Mouse (Mus musculus): ENCODE data around the gene Muc15. TPM values are rescaled to one million over a fixed set of nuclear protein-coding genes. Genes with fewer than 3 reads are reported as not detected.

Muc15 gene
- polyA plus RNA-seq, 1 experiment from 2014 or later, result not detected

- H3K4me1 ChIP-seq (ENCODE audit: control insufficient read depth in 2 of 2, insufficient read depth in 2 of 2, low read length in 2 of 2), result no peaks in the 10 kb centered on the region
- H3K27ac ChIP-seq (replicated peaks in 1 of 2; ENCODE audit: control insufficient read depth in 1 of 2, insufficient read depth in 1 of 2, low read depth in 2 of 2, low read length in 2 of 2), result no peak overlapping the region
- H3K4me2 ChIP-seq (ENCODE audit: low read length), result no peak overlapping the region
- H3K9ac ChIP-seq (ENCODE audit: low read length), result no peak overlapping the region
- ATAC-seq (ENCODE audit: insufficient number of reproducible peaks, insufficient read depth, low FRiP score, low read depth), result no peak
- whole genome bisulfite sequencing, result 87% methylated on average over 1 of the region's 1 CpGs
- H3K27me3 ChIP-seq (ENCODE audit: control insufficient read depth, insufficient read depth, low read length), result no peaks in the 10 kb centered on the region
- H3K9me3 ChIP-seq (ENCODE audit: control insufficient read depth, low read length), result no peaks in the 10 kb centered on the region
- H3K4me3 ChIP-seq (ENCODE audit: control insufficient read depth in 1 of 2, insufficient read depth in 1 of 2, low read depth in 1 of 2, low read length in 2 of 2), result no peak overlapping the region
- H3K36me3 ChIP-seq (ENCODE audit: control insufficient read depth, insufficient read depth, low read length), result no peaks in the 10 kb centered on the region
These were observed 18.6 kb downstream of the Muc15 start for GRCm38 (mm10) chr2:110739781-110740180.

- Histone ChIP-seq H3K4me1 (ENCODE audit: control insufficient read depth in 2 of 2, insufficient read depth in 2 of 2, low read length in 2 of 2) (no peaks in the 10 kb centered on the region), H3K4me2 (ENCODE audit: low read length) (no peak overlapping the region), H3K4me3 (ENCODE audit: control insufficient read depth in 1 of 2, insufficient read depth in 1 of 2, low read depth in 1 of 2, low read length in 2 of 2) (no peak overlapping the region), H3K9ac (ENCODE audit: low read length) (no peak overlapping the region), H3K27ac (replicated peaks in 1 of 2; ENCODE audit: control insufficient read depth in 1 of 2, insufficient read depth in 1 of 2, low read depth in 2 of 2, low read length in 2 of 2) (no peak overlapping the region), H3K36me3 (ENCODE audit: control insufficient read depth, insufficient read depth, low read length) (no peaks in the 10 kb centered on the region), H3K27me3 (ENCODE audit: control insufficient read depth, insufficient read depth, low read length) (no peaks in the 10 kb centered on the region), H3K9me3 (ENCODE audit: control insufficient read depth, low read length) (no peaks in the 10 kb centered on the region)
- no peak for ATAC-seq (ENCODE audit: insufficient number of reproducible peaks, insufficient read depth, low FRiP score, low read depth)
- 70% methylated on average over 1 of the region's 1 CpGs for WGBS
These were observed 19.4 kb downstream of the Muc15 start for GRCm38 (mm10) chr2:110740493-110740892.

DNA sequence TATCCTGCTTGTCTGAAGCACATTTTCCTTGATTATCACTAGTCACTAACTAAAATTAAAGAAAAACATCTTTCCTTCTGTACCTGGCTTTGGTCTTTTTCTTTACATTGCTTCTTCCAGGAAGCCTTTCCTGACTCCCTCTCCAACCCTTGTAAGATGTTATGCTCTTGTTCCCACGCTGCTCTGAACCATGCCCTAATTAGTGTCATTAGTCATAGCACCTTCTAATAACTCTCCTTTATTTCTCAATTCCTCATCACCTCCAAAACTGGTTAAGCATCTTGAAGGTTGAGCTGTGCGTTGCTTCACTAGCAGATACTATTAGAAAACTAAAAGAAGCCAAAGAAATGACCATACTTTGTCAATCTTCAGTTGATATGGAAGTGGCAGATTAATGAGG lies 36.4 kb downstream of the Muc15 start:
- WGBS, result 79% methylated on average over 2 of the region's 2 CpGs
- ATAC-seq (ENCODE audit: insufficient number of reproducible peaks, insufficient read depth, low FRiP score, low read depth), result no peak
- no peak overlapping the region for H3K27ac ChIP-seq (replicated peaks in 1 of 2; ENCODE audit: control insufficient read depth in 1 of 2, insufficient read depth in 1 of 2, low read depth in 2 of 2, low read length in 2 of 2)
- no peak overlapping the region for H3K9ac ChIP-seq (ENCODE audit: low read length)
- H3K36me3 ChIP-seq (ENCODE audit: control insufficient read depth, insufficient read depth, low read length), result no peaks in the 10 kb centered on the region
- H3K4me2 ChIP-seq (ENCODE audit: low read length), result no peak overlapping the region
- no peaks in the 10 kb centered on the region for H3K27me3 ChIP-seq (ENCODE audit: control insufficient read depth, insufficient read depth, low read length)
- H3K4me1 ChIP-seq (ENCODE audit: control insufficient read depth in 2 of 2, insufficient read depth in 2 of 2, low read length in 2 of 2), result no peaks in the 10 kb centered on the region
- H3K4me3 ChIP-seq (ENCODE audit: control insufficient read depth in 1 of 2, insufficient read depth in 1 of 2, low read depth in 1 of 2, low read length in 2 of 2), result no peak overlapping the region
- H3K9me3 ChIP-seq (ENCODE audit: control insufficient read depth, low read length), result no peaks in the 10 kb centered on the region

DNA sequence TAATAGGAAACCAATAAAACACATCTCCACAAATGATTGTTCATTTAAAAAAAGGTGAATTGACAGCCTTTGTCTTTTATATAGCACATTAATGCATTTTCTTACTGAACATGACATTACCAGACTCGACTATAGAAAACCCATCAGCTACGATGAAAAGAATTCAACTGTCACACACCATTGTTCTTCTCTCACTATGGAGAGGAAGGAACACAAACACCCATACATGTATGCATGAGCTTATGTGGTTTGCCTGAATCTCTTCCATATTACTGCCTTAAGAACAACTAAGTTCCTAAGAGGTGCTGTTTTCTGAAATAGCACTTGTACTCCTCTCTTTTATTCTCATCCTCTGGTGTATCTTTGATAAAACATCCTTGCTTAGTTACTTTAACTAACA lies 38.3 kb downstream of the Muc15 start:
- Histone ChIP-seq H3K36me3 (ENCODE audit: control insufficient read depth, insufficient read depth, low read length) (no peaks in the 10 kb centered on the region), H3K27ac (replicated peaks in 1 of 2; ENCODE audit: control insufficient read depth in 1 of 2, insufficient read depth in 1 of 2, low read depth in 2 of 2, low read length in 2 of 2) (no peak overlapping the region), H3K9me3 (ENCODE audit: control insufficient read depth, low read length) (no peaks in the 10 kb centered on the region), H3K4me1 (ENCODE audit: control insufficient read depth in 2 of 2, insufficient read depth in 2 of 2, low read length in 2 of 2) (no peaks in the 10 kb centered on the region), H3K4me3 (ENCODE audit: control insufficient read depth in 1 of 2, insufficient read depth in 1 of 2, low read depth in 1 of 2, low read length in 2 of 2) (no peak overlapping the region), H3K27me3 (ENCODE audit: control insufficient read depth, insufficient read depth, low read length) (no peaks in the 10 kb centered on the region), H3K4me2 (ENCODE audit: low read length) (no peak overlapping the region), H3K9ac (ENCODE audit: low read length) (no peak overlapping the region)
- ATAC-seq (ENCODE audit: insufficient number of reproducible peaks, insufficient read depth, low FRiP score, low read depth), result no peak
- 84% methylated on average over 2 of the region's 2 CpGs for WGBS

DNA sequence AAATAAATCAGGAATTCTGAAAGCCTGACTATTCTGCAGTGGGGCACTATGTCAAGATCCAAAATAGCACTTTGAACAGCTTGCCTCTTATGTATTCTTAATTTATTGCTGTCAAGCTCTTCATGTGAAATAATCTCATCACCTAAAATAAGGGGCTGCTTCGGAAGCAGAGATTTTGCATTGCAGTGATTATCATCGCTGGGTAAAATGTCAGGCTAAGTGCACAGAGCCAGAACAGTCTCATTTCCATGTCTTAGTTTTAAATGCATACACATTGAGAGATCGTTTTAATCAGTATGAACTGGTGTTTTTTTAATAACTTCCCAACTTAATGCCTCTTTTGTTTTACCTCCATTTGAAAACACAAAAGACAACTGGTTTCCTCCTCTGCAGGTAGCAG lies 66.3 kb downstream of the Muc15 start:
- H3K9ac ChIP-seq (ENCODE audit: low read length), result no peak overlapping the region
- ATAC-seq (ENCODE audit: insufficient number of reproducible peaks, insufficient read depth, low FRiP score, low read depth), result no peak
- no peak overlapping the region for H3K27ac ChIP-seq (replicated peaks in 1 of 2; ENCODE audit: control insufficient read depth in 1 of 2, insufficient read depth in 1 of 2, low read depth in 2 of 2, low read length in 2 of 2)
- H3K4me3 ChIP-seq (ENCODE audit: control insufficient read depth in 1 of 2, insufficient read depth in 1 of 2, low read depth in 1 of 2, low read length in 2 of 2), result no peak overlapping the region
- no peaks in the 10 kb centered on the region for H3K4me1 ChIP-seq (ENCODE audit: control insufficient read depth in 2 of 2, insufficient read depth in 2 of 2, low read length in 2 of 2)
- H3K36me3 ChIP-seq (ENCODE audit: control insufficient read depth, insufficient read depth, low read length), result no peaks in the 10 kb centered on the region
- no peaks in the 10 kb centered on the region for H3K9me3 ChIP-seq (ENCODE audit: control insufficient read depth, low read length)
- WGBS, result 73% methylated on average over 3 of the region's 3 CpGs
- H3K27me3 ChIP-seq (ENCODE audit: control insufficient read depth, insufficient read depth, low read length), result no peaks in the 10 kb centered on the region
- no peak overlapping the region for H3K4me2 ChIP-seq (ENCODE audit: low read length)

Other genes starting within 250 kb of the Muc15 start
- gene Slc5a12, start 124.0 kb upstream of the Muc15 start, polyA plus RNA-seq (2014; fragmentation: Nextera tagmentation; extraction: Ambion mirVana), result not detected in 2 replicates
- gene Ano3, start 229.6 kb downstream of the Muc15 start, polyA plus RNA-seq (2014; fragmentation: Nextera tagmentation; extraction: Ambion mirVana), result 0.34 and 0.38 TPM in 2 replicates

Measured in heart, embryonic 14.5 days (tissue).